Mouse (Mus musculus): Measurements from ENCODE around the gene Carmil1. TPM values are rescaled to one million over a fixed set of nuclear protein-coding genes. Genes with fewer than 3 reads are reported as not detected.

Gene Carmil1
- polyA plus RNA-seq, 1 experiment, result 4.4 TPM

GRCm38 (mm10) chr13:24169658-24170057 lies 110.9 kb downstream of the Carmil1 start:
- Histone ChIP-seq H3K79me2 (ENCODE audit: control insufficient read depth, insufficient read depth) (no peaks in the 10 kb centered on the region), H3K4me3 (ENCODE audit: insufficient read depth, poor library complexity, severe bottlenecking) (no peak overlapping the region), H3K36me3 (ENCODE audit: control insufficient read depth, insufficient read depth) (no peaks in the 10 kb centered on the region), H3K79me3 (ENCODE audit: low read depth) (no peaks in the 10 kb centered on the region), H3ac (ENCODE audit: control insufficient read depth, insufficient read length, low read depth) (no peak overlapping the region), H3K27me3 (ENCODE audit: control insufficient read depth, insufficient read depth, insufficient read length) (no peaks in the 10 kb centered on the region)
- TF ChIP-seq CEBPB (IDR thresholded peaks at IDR 0.05; ENCODE audit: low read depth) (no peak), MYOD1 (IDR thresholded peaks at IDR 0.05; ENCODE audit: control insufficient read depth, insufficient read length, low read depth) (no peak), USF1 (IDR thresholded peaks at IDR 0.05; ENCODE audit: low read depth) (no peak), MAX (IDR thresholded peaks at IDR 0.05) (no peak)

- H3K27me3 ChIP-seq (ENCODE audit: control insufficient read depth, insufficient read depth, insufficient read length), result no peaks in the 10 kb centered on the region
- H3K4me3 ChIP-seq (ENCODE audit: insufficient read depth, poor library complexity, severe bottlenecking), result no peak overlapping the region
- TF ChIP-seq FOSL1 (IDR thresholded peaks at IDR 0.05; ENCODE audit: insufficient read depth, low read length, poor library complexity, severe bottlenecking), result no peak
- TF ChIP-seq MYOG (IDR thresholded peaks at IDR 0.05; ENCODE audit: control insufficient read depth, extremely low read depth, insufficient read length), result no peak
- TF ChIP-seq USF1 (IDR thresholded peaks at IDR 0.05; ENCODE audit: low read depth), result no peak
- no peak for TF ChIP-seq MAX (IDR thresholded peaks at IDR 0.05)
- TF ChIP-seq MYOD1 (IDR thresholded peaks at IDR 0.05; ENCODE audit: control insufficient read depth, insufficient read length, low read depth), result no peak
- no peak for TF ChIP-seq CTCF (IDR thresholded peaks at IDR 0.05; ENCODE audit: control insufficient read depth, insufficient read depth, insufficient read length)
- no peak for TF ChIP-seq CEBPB (IDR thresholded peaks at IDR 0.05; ENCODE audit: low read depth)
- no peaks in the 10 kb centered on the region for H3K36me3 ChIP-seq (ENCODE audit: control insufficient read depth, insufficient read depth)
- H3K79me3 ChIP-seq (ENCODE audit: low read depth), result no peaks in the 10 kb centered on the region
- H3ac ChIP-seq (ENCODE audit: control insufficient read depth, insufficient read length, low read depth), result no peak overlapping the region
- H3K79me2 ChIP-seq (ENCODE audit: control insufficient read depth, insufficient read depth), result no peaks in the 10 kb centered on the region
Observed at GRCm38 (mm10) chr13:24163368-24163767, 117.2 kb downstream of the Carmil1 start.

DNA sequence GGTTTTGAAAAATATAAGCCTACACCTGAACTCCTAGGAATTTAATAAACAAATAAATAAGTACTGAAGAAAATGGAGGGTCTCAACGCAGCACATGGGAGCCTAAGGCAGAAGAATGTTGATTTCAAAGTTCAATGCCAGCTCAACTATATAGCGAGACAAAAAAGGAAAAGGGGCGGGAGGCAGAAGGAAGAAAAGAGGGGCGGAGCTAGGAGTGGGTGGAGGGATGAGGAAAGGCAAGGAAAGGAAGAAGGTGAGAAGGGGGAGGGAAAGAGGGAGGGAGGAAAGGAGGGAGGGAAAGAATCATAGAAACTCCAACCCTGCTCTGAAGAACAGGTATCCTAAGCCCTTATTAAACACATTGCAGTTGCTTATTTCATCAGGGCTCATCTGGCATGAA lies 119.5 kb downstream of the Carmil1 start:
- no peaks in the 10 kb centered on the region for H3K27me3 ChIP-seq (ENCODE audit: control insufficient read depth, insufficient read depth, insufficient read length)
- TF ChIP-seq MYOD1 (IDR thresholded peaks at IDR 0.05; ENCODE audit: control insufficient read depth, insufficient read length, low read depth), result no peak
- no peak for TF ChIP-seq MAX (IDR thresholded peaks at IDR 0.05)
- TF ChIP-seq MYOG (IDR thresholded peaks at IDR 0.05; ENCODE audit: control insufficient read depth, extremely low read depth, insufficient read length), result no peak
- H3K4me3 ChIP-seq (ENCODE audit: insufficient read depth, poor library complexity, severe bottlenecking), result no peak overlapping the region

DNA sequence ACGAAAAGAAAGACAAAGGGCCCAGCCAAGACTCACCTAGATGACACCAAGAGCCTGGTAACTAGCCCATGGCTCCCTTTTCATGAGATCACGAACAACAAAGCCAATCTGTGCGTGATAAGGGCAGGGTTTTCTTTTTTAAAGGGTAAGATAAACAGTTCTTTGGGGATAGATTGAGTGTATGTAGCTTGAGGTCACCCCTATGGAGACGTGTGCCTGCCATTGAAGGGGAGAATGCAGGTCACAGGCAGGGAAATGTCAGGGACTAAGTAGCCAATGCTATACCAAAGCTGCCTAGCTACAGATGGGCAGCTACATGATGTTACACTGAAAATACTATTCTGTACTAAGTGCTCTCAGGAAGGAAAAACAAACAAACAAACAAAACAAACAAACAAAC lies 120.6 kb downstream of the Carmil1 start:
- no peaks in the 10 kb centered on the region for H3K79me2 ChIP-seq (ENCODE audit: control insufficient read depth, insufficient read depth)
- H3K79me3 ChIP-seq (ENCODE audit: low read depth), result no peaks in the 10 kb centered on the region
- no peak overlapping the region for H3ac ChIP-seq (ENCODE audit: control insufficient read depth, insufficient read length, low read depth)
- no peaks in the 10 kb centered on the region for H3K36me3 ChIP-seq (ENCODE audit: control insufficient read depth, insufficient read depth)
- no peak overlapping the region for H3K4me3 ChIP-seq (ENCODE audit: insufficient read depth, poor library complexity, severe bottlenecking)
- TF ChIP-seq CTCF (IDR thresholded peaks at IDR 0.05; ENCODE audit: control insufficient read depth, insufficient read depth, insufficient read length) (no peak), FOSL1 (IDR thresholded peaks at IDR 0.05; ENCODE audit: insufficient read depth, low read length, poor library complexity, severe bottlenecking) (no peak)
- no peaks in the 10 kb centered on the region for H3K27me3 ChIP-seq (ENCODE audit: control insufficient read depth, insufficient read depth, insufficient read length)

More for the DNA sequence above, 119.5 kb downstream of the Carmil1 start:
- no peaks in the 10 kb centered on the region for H3K79me2 ChIP-seq (ENCODE audit: control insufficient read depth, insufficient read depth)
- H3K79me3 ChIP-seq (ENCODE audit: low read depth), result no peaks in the 10 kb centered on the region
- no peak overlapping the region for H3ac ChIP-seq (ENCODE audit: control insufficient read depth, insufficient read length, low read depth)
- no peaks in the 10 kb centered on the region for H3K36me3 ChIP-seq (ENCODE audit: control insufficient read depth, insufficient read depth)

GRCm38 (mm10) chr13:24159190-24159965 lies 121.2 kb downstream of the Carmil1 start:
- Histone ChIP-seq H3K79me2 (ENCODE audit: control insufficient read depth, insufficient read depth) (no peaks in the 10 kb centered on the region), H3ac (ENCODE audit: control insufficient read depth, insufficient read length, low read depth) (no peak overlapping the region), H3K4me3 (ENCODE audit: insufficient read depth, poor library complexity, severe bottlenecking) (no peak overlapping the region), H3K36me3 (ENCODE audit: control insufficient read depth, insufficient read depth) (no peaks in the 10 kb centered on the region), H3K27me3 (ENCODE audit: control insufficient read depth, insufficient read depth, insufficient read length) (no peaks in the 10 kb centered on the region), H3K79me3 (ENCODE audit: low read depth) (no peaks in the 10 kb centered on the region)
- no peak for TF ChIP-seq MYOG (IDR thresholded peaks at IDR 0.05; ENCODE audit: control insufficient read depth, extremely low read depth, insufficient read length)
- no peak for TF ChIP-seq FOSL1 (IDR thresholded peaks at IDR 0.05; ENCODE audit: insufficient read depth, low read length, poor library complexity, severe bottlenecking)
- TF ChIP-seq MYOD1 (IDR thresholded peaks at IDR 0.05; ENCODE audit: control insufficient read depth, insufficient read length, low read depth), result no peak

- H3K36me3 ChIP-seq (ENCODE audit: control insufficient read depth, insufficient read depth), result no peaks in the 10 kb centered on the region
- H3K27me3 ChIP-seq (ENCODE audit: control insufficient read depth, insufficient read depth, insufficient read length), result no peaks in the 10 kb centered on the region
- H3K4me3 ChIP-seq (ENCODE audit: insufficient read depth, poor library complexity, severe bottlenecking), result no peak overlapping the region
- no peaks in the 10 kb centered on the region for H3K79me3 ChIP-seq (ENCODE audit: low read depth)
- H3K79me2 ChIP-seq (ENCODE audit: control insufficient read depth, insufficient read depth), result no peaks in the 10 kb centered on the region
- H3ac ChIP-seq (ENCODE audit: control insufficient read depth, insufficient read length, low read depth), result no peak overlapping the region
- no peak for TF ChIP-seq MYOD1 (IDR thresholded peaks at IDR 0.05; ENCODE audit: control insufficient read depth, insufficient read length, low read depth)
- TF ChIP-seq MYOG (IDR thresholded peaks at IDR 0.05; ENCODE audit: control insufficient read depth, extremely low read depth, insufficient read length), result no peak
- TF ChIP-seq MAX (IDR thresholded peaks at IDR 0.05), result no peak
- no peak for TF ChIP-seq CEBPB (IDR thresholded peaks at IDR 0.05; ENCODE audit: low read depth)
- no peak for TF ChIP-seq CTCF (IDR thresholded peaks at IDR 0.05; ENCODE audit: control insufficient read depth, insufficient read depth, insufficient read length)
- no peak for TF ChIP-seq FOSL1 (IDR thresholded peaks at IDR 0.05; ENCODE audit: insufficient read depth, low read length, poor library complexity, severe bottlenecking)
- no peak for TF ChIP-seq USF1 (IDR thresholded peaks at IDR 0.05; ENCODE audit: low read depth)
Observed at GRCm38 (mm10) chr13:24157560-24158011, 123.0 kb downstream of the Carmil1 start.
